Mouse (Mus musculus): ENCODE results near the gene Pdha2.
A peak's percentile ranks its signal among the peaks of the same experiment; 100 is the strongest.

Gene Pdha2

DNA sequence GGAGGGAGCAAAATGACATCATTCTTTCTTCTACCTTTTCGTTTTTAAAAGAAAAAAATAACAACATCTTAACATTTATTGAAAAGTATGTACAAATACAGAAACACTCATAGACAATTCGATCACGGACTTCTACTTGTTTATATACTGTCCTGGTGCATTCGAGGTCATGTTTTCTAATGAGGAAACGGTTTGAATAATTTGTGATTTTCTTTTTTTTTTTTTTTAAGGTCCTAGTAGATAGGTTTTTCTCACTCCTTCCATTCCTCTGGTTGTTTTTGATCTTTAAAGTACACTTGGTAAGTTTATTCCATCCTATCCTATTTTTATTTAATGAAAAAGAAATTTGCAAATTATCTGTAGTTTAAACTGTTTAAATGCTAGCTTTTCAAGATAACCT lies at the start of gene Pdha2:
Gene Pdha2 (minus strand): TSS at position 101 of the 400 bp plus-strand sequence.
- no peak for DNase-seq (ENCODE audit: low spot score)

DNA sequence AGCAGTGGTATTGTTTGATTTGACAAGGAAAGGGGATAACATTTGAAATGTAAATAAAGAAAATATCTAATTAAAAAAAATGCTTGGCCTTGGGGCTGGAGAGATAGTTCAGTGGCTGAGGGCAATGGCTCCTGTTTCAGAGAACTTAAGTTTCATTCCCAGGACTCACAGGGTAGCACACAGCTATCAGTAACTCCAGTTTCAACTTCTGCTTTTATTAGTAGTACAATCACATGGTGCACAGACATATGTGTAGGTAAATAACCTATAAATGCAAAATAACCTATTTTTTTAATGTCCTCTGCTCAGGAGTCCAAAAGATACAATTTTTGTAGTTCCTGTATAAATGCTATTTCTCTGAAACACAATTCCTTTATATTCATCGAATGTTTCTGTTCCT lies 48.4 kb upstream of the Pdha2 start:
- DNase-seq (ENCODE audit: low spot score): no peak

DNA sequence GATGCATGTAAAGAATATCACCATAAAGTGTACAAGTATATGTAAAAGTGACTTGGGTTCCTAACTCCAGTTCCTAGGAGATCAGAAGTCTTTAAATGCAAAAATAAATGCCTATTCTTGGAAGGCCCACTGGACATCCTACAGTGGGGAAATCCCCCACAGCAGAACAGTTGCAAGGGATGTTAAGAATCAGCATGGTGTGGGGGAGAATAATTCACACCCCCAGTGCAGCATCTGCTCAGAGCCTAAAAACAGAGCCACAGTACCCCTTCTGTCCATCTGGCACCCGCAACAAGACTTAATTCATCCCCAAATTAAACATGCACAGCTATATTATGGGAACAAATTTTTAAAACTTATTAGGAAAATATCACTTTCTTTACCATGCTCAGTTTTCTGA lies 39.3 kb upstream of the Pdha2 start:
- no peak for DNase-seq (ENCODE audit: low spot score)

DNA sequence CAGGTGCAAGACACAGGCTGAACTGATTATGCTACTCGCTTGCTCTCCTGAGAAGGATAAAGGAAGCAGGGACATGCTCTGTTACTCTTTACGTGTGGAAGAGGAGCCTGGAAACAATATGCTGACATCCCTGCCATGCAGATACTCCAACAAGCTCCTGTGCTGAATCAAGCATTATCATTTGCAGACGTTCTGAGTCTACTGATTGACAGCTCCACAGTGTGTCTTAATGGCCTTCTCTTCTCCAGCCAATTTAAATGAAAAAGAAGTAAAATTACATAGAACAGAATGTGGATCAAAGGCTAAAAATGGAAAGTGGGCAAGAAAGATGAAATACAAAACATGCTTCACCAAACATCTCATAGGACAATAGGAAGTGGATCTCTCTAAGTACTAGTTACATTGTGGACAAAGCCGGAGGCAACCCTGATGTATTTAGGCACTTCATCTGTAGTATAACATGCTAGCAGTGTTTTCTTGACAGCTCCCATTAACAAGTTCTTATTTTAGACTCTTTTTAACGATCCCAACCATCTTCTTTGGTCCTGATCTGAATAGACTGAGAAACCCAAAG lies 32.7 kb upstream of the Pdha2 start:
- DNase-seq (ENCODE audit: low spot score): no peak

DNA sequence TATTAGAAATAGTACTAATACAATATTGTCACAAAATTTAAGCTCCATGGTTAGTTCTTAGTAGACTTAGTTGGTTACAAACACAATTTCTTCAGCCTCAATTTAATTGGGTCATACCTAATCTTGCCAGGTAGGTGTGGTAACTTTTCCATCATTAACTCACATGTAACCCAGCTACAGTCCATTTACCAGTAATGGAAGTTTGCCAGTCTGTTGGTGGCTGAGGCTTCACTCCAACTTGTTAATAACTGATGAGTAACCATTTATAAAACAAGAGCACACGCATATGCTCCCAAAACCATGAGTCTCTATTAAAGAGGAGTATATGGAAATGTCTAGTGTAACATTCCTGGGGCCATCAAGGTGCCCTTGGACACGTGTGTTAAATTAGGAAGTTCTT lies 25.9 kb upstream of the Pdha2 start:
- DNase-seq (ENCODE audit: low spot score): no peak

DNA sequence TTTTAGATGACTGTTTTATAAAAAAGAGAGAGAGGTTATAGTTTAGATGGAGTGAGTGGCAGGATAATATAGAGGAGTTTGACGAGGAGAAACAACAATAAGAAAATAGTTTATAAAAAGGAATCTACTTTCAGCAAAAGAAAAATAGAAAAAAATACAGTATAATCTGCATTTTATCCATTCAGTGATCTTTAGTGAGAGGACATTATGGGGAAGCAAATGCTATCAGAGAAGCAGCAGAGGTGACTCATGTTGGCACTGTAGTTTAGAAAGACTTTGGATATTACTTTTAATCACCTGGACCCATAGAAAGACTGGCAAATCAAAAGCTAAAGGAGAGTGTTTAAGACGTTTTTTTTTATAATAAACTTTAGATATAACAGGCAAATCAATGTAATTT lies 17.0 kb upstream of the Pdha2 start:
- DNase-seq (ENCODE audit: low spot score): no peak

DNA sequence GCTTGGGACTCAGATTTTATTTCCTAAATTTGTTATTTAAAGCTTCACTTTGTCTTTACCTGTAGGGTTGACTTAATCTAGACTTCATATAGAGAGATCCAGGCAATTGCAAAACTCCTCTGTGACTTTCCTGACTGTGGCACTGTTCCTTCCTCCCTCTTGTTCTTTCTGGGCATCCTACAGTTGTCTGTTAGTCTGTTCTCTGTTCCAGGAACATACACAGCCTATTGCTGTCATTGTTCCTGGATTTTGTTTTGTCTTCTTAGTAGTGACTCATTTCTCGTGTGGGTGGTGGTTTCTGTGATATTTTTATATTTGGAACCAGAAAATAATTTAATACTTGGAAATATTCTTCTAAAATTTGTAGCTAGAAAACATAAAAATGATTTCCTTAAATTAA lies 10.2 kb upstream of the Pdha2 start:
- no peak for DNase-seq (ENCODE audit: low spot score)

DNA sequence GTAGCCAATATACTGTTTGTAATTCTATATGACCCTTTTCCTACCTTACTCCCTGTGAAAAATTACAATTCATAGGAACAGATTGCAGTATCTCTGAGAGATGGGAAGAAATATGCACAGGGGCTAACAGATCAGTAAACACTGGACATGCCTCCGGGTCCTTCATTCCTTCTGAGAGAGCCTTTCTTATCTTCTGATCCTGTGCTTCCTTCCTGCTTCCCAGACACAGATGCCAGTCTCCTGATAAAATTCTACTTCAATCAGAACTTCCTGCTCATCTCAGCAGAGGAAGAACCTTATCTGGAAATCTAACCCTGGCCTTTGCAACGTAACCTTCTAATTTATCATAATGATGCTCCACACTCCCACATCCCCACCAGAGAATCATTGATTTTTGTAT lies 6.4 kb upstream of the Pdha2 start:
- DNase-seq (ENCODE audit: low spot score): peak; percentile 7

DNA sequence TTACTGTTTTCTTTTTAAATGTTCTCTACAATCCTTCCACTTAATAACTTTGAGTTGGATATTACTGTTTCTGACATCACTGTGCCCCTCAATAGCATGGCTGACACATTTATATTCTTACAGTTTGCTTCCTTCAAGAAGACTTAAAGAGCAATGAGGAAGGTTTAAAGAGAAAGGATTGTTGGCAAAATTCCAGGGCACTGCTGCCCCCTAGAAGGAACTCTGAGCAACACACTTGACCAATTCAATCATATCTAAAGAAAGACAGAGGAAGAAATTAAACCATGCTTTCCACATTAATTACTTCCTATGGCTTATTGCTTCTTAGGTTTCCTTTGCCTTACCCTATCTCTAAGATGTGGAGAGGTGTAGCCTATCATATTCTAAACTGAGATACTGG lies 4.8 kb upstream of the Pdha2 start:
- DNase-seq (ENCODE audit: low spot score): peak; percentile 40

DNA sequence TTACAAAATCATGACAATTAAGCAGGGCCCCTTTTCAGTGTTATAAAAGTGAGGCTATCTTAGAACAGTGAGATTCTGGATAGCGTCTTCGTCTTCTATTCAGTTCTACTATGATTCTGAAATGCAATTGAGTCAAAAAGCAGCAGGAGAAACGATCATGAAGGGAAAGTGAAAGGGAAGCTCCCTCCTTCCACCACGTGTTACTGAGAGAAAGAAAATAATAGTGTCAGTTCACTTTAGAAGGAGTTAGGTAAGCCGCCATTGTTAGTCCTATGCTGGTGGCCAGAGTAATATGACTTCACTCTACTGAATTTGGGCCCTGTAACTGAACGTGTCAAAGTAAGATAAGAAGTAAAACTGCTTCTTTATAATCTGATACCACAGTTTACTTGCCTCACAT lies 4.1 kb upstream of the Pdha2 start:
- no peak for DNase-seq (ENCODE audit: low spot score)

DNA sequence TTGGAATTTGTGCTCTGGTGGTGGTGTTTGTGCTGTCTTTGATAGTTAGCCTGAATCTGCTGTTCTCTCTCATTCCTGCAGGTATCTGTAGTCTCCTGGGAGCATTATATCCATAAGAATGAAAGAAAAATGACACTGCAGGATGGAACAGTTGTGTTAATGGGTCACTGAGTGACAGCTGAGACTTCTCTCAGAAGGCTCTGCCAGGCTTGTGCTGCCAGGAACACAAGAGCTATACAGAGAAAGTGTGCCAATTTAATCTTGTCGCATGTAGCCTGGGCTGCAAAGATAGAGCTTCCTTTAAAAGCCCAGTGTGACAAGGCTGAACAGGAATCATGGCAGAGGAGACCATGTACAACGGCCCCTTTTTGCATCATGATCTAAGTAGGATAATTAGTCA lies 2.6 kb upstream of the Pdha2 start:
- DNase-seq (ENCODE audit: low spot score): no peak

DNA sequence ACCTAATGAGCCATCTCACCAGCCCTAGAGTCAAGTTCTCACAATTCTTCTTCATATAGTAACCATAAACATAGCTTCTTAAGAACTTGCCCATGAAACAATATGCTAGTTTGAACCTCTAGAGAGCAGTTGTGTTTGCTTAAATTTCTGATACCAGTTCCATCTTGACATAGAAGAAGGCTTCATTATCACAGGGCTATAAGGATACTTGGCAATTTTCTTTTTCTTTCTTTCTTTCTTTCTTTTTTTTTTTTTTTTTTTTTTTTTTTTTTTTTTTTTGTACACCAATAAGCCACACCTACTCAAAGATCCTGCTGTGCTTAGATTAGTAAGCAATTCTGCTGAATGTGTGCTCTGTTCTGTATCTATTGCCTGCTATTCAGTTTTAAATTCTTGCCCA lies 2.0 kb upstream of the Pdha2 start:
- no peak for DNase-seq (ENCODE audit: low spot score)

DNA sequence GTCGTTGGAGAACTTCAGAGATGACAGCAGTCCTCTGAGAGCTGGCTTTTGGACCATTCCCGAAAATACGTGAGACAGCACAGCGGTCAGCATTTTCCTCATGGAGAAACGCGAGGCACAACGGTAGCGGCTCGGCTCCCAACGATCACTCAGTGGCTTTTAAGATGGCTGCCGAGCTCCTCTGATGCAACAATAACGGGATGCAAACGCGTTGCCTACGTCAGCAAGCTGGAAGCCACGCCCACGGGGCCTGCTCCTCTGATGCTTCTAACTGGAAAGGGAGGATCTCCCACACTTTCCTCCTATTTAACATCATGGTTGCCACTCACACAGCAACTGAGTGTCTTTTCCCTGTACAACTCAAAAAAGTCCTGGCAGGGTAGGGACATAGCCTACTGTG lies 511 bp downstream of the Pdha2 start:
- no peak for DNase-seq (ENCODE audit: low spot score)

DNA sequence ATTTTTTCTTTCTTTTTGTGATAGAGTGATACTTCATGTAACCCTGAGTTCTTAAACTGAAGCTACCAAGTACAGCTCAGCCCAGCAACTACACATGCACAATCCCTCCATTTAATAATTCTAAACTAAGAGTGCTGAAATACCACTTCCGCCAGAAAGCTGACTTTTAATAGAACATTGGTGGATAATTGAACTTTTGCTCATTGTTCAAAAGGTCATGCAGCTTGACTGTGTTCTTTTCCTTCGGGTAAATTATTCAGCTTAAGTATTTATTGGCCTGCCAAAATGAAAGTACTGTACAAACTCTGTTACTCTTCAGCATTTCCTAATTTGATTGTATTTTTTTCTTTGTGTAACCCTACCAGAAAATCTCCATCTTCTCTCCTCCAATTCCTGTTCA lies 10.4 kb downstream of the Pdha2 start:
- no peak for DNase-seq (ENCODE audit: low spot score)

DNA sequence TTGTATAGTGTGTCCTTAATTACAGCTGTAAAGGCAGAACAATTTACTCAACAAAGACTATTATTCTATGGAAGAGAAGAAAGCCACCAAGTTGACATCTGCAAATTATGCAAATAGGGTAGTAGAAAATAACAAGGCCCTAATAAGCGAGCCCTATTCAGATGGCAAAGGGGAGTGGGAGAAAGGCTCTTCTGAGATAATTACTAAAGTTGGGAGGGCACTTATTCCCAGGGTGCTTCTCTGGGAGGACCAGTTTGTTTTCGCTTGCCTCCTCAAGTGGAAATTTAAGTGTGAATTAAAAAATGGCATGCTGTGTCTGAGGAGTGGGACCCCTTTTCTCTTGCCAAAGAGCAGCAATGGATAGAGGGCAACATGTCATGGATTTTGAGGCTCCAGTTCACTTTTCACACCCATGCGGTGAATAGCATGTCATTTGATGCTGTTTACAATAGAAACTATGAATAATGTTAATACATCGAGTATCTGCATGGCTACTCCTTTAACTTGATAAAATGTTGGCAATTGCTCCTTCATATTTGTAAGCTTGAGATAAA lies 14.8 kb downstream of the Pdha2 start:
- no peak for DNase-seq (ENCODE audit: low spot score)

DNA sequence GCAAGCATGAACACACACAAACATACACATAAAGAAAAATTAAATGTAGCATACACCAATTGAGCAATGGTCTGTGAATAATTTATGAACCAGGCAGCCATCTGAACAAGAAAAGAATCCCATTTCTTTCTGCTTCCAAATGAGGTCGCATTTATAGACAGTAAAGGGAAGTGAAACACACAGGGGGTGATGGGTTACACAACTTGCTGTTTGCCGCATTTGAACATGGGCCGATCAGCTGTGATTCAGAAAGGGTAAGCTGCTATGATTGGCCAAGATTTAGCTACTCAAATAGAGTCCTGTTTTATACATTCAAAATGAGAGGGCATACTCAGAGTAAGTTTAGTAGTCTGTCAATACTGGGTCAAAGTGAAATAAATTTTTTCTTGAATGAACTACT lies 20.5 kb downstream of the Pdha2 start:
- no peak for DNase-seq (ENCODE audit: low spot score)

DNA sequence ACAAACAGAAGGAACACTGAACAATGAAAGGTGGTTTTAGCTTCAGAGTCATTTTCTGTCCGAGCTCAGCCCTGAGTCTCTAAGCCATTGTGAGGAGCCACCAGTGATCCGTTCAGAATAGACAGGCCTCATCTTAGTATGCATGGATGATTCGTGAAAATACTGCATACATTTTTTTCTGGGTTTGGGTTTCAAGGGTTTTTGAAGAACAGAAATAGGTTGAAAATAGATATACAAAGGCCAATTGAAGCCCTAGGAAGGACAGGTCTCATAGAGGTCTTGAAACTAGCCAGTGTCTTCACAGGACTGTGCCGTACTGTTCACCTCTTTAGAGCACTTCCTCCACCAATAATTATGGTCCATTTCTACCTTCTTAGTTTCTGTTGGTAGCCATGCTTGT lies 21.7 kb downstream of the Pdha2 start:
- DNase-seq (ENCODE audit: low spot score): no peak

DNA sequence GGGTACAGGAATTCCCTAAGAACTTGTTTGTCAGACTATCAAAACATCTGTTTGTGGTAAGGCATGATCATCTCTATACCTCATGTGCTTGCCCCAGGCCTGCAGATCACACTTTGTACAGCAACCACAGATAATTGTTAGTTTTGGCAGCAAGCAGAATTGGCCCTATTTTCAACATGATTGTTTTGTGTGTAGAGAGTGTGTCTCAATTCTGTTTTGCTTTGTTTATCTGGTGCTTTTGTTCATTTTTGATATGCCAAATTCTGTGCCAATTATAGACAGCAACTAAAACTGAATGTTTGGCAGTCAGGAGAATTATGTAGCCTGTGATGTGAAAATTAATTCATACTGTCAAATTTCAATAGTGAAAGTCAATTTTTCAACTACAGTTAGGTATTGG lies 51.2 kb downstream of the Pdha2 start:
- no peak for DNase-seq (ENCODE audit: low spot score)
